Mouse (Mus musculus) heart, postnatal 4 days (tissue): ENCODE data around the gene Psap. TPM values are rescaled to one million over a fixed set of nuclear protein-coding genes. Genes with fewer than 3 reads are reported as not detected.

Experiments
- DNase-seq: peaks from one replicate; pipeline ENCODE4 v3.0.0; 2021
- total RNA-seq, 2 experiments: library from RNA; stranded (reverse); gene quantifications; 2 replicates each; pipeline ENCODE4 v1.2.3; 2021

Gene Psap
- total RNA-seq, 2 experiments from 2014 or later = 554 to 566 TPM

- DNase-seq = no peak
Measured at GRCm38 (mm10) chr10:60265252-60265651, 12.2 kb upstream of the Psap start.

DNA sequence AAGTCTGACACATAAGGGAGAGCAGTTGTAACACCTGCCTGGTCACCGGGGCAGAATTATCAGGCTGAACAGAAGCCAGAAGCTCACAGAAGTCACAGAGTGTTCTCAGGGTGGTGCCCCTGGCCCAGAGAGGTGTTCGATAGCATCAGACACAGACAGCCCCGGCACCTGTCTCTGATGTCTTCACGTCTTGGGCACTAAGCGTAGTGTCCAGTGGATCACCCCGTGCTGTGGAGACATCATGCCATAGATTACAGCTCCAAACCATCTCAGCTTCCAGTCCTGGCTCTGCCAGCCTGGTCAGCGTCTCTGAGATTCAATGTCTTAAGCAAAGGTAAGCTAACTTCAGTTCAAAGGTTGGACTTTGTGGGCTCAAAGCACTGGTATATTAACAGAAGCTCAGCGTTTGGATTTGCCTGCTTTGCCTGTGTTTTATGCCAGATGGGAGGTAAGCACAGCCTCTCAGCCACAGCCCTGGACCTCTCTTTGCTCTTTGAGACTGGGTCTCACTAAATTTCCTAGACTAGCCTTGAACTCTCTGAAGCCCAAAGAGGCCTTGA is 10.5 kb upstream of the Psap start:
- no peak for DNase-seq

GRCm38 (mm10) chr10:60268738-60269137 is 8.7 kb upstream of the Psap start:
- no peak for DNase-seq

DNA sequence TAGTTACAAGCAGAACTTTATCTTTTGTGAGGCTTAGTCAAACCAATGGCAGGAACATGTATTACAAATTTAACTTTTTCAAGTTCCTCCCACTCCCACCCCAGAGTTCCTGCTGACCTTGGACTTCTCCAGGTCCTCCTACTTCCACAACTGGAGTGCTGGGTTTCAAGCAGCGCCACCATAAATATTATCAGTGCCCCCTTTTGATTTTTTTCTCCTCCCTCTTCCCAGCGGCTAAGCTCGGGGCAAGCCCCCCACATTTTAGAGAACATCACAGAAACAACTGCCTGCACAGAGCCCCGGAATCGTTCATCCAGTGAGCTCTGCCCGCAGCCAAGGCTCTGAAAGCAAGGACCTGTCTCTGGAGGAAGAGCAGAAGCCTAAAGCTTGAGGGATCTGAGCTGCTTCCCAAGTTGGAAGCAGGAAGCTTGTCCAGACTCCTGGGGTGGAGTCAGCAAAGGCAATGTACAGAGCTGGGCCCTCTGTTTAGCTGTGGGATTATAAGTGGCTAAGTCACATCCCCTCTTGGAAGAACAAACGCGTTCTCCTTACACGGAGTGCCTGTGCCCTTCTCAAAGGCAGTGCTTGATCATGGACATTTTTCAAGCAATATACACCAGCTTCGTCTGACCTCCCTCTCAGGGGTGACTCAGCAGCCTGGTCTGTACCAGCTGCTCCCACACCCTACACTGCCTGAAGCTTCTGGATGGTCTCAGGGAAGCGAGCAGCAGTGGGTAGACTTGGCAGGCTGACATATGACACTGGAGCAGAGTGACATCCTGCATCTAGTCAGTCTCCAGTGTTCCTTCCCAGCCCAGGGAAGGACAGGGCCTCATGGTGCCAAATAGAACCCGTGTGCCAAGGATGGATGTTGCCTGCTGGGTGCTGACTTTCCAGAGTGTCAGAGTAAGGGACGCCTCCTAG is 8.0 kb upstream of the Psap start:
- no peak for DNase-seq

DNA sequence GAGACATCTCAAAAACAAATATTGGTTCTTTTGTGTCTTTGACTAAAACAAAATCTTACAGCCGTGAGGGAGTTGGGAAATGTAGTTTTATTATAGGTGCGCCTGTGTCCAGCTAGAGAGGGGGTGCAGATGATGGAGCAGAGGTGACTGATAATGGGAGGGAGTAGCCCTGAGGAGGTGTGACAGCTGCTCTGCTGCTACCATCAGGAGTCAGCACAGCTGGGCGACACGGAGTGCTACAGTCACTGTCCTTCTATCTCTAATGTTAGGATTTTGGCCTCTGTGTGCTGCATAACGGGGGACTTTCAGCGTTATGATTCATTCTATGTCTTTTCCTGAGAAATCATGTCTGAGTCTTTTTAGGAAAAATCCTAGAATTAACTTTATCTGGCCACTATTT is 6.4 kb upstream of the Psap start:
- DNase-seq = no peak

GRCm38 (mm10) chr10:60272241-60272640 is 5.2 kb upstream of the Psap start:
- no peak for DNase-seq

DNA sequence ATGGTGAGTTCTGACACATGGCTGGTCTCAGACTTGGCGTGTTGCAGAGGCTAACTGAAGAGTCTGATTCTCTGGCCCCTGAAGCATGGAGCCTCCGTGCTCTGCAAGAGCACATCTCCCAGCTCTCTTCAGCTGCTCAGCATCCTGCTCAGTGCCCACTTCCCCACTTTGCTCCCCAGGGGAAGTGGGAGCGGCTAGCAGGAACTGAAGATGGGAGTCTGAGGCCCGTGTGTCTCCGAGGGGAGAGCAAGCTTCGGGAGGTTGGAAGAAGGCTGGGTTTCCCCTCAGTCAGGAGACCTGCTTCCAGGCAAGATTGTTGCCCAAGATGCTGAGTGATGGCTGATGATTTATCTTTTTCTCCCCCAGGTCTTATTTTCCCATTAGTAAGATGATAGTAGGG is 4.0 kb upstream of the Psap start:
- DNase-seq = no peak

DNA sequence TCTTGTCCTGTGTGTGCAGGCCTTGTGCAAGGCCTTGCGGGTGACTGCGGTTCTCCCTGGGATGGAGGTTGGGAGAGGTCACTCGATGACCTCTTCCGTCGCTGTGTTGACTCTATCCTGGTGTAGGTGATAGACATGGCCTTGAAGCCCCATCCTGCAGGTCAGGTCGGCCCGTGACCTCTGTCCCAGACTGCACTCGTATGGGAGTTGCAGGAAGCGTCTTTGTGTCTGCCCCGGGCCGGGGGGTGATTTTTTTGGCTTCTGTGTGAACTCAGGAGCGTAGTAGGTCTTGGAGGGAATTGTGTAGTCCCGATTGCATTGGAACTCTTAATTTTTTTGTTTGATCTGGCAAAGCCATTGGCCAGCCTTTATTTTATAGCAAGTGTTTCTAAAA is 576 bp downstream of the Psap start:
- no peak for DNase-seq

GRCm38 (mm10) chr10:60278786-60279185 is 1.4 kb downstream of the Psap start:
- DNase-seq = no peak

DNA sequence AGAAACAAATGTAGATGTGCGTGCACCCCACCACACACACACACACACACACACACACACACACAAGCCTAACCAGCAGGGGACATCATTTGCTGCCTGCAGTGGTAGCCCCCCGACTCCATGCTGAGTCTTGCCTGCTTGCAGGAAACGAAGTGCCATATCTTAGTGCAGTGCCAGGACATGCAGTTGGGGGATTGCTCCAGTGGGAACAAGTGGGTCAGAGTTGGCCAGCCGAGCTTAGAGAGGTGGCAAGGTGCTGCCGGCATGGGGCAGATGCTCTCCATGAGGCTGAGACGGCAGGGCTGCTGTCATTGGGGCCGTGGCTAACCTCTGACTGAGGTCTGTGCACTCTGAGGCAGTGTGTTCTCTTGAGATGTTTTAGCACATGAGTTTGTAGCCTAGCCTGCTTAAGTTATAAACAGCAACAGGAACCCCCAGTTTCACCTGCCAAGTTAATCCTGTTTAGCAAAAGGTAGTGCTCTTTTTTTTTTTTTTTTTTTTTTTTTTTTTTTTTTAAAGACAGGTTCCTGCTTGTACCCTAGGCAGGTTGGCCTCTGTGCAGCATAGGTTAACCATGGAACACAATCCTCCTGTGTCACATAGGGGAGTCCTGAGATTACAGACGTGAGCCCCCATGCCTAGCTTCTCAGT is 2.0 kb downstream of the Psap start:
- no peak for DNase-seq

DNA sequence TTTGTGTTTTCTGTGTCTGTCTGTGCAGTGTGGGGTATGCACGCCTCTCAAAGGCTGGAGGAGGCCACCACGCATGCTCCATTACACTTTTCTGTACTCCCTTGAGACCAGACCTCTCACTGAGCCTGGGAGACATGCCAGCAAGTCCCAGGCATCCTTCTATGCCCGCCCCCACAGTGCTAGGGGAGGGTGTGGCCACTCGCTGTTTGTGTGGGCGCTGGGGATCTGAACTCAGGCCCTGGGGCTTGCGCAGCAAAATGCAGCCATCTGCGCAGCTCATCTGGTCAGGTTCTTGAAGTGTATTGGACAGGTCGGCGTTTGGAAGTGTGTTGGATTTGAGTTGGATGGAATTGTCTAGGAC is 2.5 kb downstream of the Psap start:
- DNase-seq = peak; percentile 63

GRCm38 (mm10) chr10:60280353-60280752 is 2.9 kb downstream of the Psap start:
- DNase-seq = no peak

DNA sequence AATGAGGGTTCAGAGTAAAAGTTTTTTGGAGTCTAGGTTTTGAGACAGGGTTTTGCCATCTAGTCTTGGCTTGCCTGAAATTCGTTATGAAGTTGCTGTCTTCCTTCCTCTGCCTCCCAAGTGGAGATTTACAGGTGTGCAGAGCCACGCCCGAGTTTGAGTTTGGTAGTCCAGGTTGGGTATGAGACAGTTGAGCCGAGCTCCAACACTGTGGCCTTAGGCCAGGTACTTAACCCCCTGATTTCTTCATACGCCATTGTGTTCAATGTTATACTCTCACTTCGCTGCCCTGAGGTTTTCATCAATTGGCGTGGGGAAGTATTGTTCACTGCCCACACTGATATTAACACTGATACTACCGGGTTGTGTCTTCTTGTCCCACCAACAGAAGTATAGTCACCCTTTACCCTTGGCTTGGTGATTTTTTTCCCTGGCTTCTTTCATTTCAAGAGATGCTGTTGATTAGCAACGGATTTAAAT is 4.2 kb downstream of the Psap start:
- DNase-seq = no peak

- no peak for DNase-seq
Measured at GRCm38 (mm10) chr10:60282116-60283014, 4.9 kb downstream of the Psap start.

DNA sequence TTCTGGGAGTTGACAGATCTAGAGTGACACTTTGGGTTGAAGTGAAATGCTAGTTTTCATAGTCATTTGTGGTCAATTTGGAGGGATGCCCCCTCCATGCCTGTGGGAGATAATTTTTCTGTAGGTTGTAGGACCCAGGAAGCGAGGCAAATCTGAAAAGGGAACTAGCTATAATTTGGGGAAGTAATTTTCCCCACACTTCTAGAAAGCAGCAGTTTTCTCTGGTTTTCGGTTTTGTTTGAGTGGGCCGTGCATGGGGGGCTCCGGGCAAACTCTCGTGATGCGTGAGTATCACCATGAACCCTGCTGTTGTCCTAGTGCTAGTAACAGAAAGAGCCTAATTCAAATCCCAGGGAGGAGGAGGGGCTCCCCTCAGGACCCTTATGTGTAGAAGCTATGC is 6.8 kb downstream of the Psap start:
- DNase-seq = no peak

DNA sequence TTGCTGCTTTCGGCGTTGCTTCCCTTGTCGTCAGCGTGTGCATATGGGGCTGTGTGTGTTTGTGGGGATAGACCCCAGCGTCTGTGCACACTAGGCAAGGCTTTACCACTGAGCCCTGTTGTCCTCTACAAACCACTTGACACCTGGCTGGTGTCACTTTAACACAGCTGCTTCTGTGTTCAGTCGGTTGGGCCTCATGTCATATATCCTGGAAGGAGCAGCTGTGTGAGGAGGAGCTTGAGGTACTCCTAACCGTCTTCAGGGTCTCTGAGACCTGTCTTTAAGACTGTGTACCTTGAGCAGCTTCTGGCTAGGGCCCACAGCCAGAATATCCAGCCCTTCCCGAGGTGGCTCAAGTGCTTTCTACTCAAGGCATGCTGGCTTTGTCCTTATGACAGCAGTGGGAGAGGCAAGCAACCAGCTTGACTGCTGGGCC is 7.3 kb downstream of the Psap start:
- no peak for DNase-seq

- no peak for DNase-seq
Measured at GRCm38 (mm10) chr10:60285183-60285582, 7.8 kb downstream of the Psap start.

GRCm38 (mm10) chr10:60285676-60286372 is 8.4 kb downstream of the Psap start:
- DNase-seq = peak; percentile 68

DNA sequence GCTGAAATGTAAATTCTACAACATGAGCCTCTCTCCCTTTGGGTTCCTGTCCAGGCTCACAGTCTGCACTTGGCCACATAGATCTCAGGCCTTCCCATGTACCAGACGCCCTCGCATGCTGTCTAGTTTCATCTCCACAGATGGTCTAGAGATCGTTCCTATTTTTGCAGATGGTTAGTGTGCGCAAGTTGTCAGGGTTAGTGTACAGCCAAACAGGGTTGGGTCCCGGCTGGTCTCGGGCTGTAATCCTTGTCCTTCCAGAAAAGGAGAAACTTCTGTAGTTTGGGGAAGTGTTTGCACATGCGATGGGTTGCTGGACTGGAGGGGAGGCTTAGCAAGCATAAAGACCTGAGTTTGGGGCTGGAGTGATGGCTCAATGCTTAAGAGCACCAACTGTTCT is 9.1 kb downstream of the Psap start:
- DNase-seq = no peak

- DNase-seq = no peak
Measured at GRCm38 (mm10) chr10:60287161-60287560, 9.7 kb downstream of the Psap start.

DNA sequence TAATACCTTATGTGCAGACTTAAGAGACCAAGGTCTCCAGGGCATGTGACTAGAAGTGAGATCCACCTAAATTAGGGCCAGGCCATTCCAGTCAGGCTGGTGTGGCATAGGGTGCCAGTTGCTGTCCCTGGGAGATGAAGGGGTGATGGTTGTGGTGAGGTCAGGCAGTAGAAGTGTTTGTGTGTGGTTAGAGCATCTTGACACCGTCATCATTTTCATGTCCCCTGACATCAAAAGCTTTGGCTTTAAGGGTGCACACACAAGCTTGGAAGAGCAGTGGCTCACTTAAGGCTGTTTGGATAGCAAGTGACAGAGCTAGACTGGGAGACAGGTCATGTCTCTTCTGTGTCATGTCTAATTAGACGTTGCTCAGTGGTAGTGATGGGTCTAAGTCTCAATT is 10.3 kb downstream of the Psap start:
- no peak for DNase-seq

GRCm38 (mm10) chr10:60289216-60289615 is 11.8 kb downstream of the Psap start:
- no peak for DNase-seq
